Mouse (Mus musculus): Measurements from ENCODE around the gene Wfdc2. TPM values are rescaled to one million over a fixed set of nuclear protein-coding genes. Genes with fewer than 3 reads are reported as not detected.

The Wfdc2 gene
- total and polyA plus RNA-seq, 2 experiments from 2014 or later, result 0.74 to 8.5 TPM

DNA sequence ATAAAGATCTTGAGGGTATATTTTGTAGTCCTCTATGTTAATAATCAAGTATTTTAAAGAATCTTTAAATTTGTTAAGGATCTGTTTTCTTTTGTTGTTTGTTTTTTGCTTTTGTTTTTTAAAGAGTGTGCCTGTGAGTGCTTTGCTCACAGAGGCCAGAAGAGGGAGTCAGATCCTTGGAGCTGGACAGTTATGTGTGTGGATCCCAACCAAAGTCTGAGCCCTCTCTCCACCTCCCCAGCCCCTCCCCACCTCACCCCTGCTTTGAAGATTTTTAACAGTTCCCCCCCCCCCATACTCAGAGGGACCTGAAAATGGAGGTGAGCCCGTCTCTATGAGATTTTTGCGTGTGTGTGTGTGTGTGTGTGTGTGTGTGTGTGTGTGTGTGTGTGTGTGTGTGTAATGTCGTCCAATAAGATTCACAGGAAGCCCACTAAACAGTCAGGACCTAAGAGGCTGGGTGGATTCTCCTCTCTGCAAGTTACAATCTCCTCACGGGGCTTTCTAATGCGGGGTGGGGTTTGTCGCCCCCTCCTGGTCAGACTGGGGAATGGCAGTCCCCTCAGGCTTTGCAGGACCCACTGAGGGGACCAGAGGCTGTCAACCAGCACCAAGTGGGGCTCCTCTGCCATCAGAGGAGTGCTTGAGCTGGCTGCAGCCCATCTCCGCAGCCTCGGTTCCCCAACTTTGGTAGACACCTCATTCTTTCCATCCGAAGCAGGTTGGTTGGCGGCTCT is 44.6 kb upstream of the Wfdc2 start:
- H3K27me3 ChIP-seq (ENCODE audit: control insufficient read depth, insufficient read depth, low read length), result peaks cover 7% of the 10 kb centered on the region; the same call in 1 of the 2 replicates
- peak; percentile 65 for DNase-seq (ENCODE audit: low spot score)
- no peak overlapping the region for H3K27ac ChIP-seq (ENCODE audit: low read depth)
- H3K36me3 ChIP-seq (replicated peaks; ENCODE audit: control insufficient read depth, insufficient read depth, low read length), result no peaks in the 10 kb centered on the region
- no peak overlapping the region for H3K4me2 ChIP-seq (ENCODE audit: low read depth, low read length)
- 0 out of 2 replicates have a peak, but pooled peaks cover 6% of the 10 kb centered on the region for H3K9me3 ChIP-seq (replicated peaks; ENCODE audit: control insufficient read depth, low read length)
- TF ChIP-seq EP300 (IDR thresholded peaks at IDR 0.05; ENCODE audit: low read depth) (no peak), CTCF (IDR thresholded peaks at IDR 0.05; ENCODE audit: low read depth) (peak; percentile 76)
- WGBS, result 19% methylated on average over 8 of the region's 10 CpGs
- no peak overlapping the region for H3K4me3 ChIP-seq (ENCODE audit: low read depth, low read length)
- no peak for ATAC-seq (ENCODE audit: insufficient read depth, low read depth)
- no peak overlapping the region for H3K9ac ChIP-seq (replicated peaks; ENCODE audit: low read depth, low read length)
- no peaks in the 10 kb centered on the region; the same call in 1 of the 2 replicates for H3K4me1 ChIP-seq (ENCODE audit: control insufficient read depth, insufficient read depth)

DNA sequence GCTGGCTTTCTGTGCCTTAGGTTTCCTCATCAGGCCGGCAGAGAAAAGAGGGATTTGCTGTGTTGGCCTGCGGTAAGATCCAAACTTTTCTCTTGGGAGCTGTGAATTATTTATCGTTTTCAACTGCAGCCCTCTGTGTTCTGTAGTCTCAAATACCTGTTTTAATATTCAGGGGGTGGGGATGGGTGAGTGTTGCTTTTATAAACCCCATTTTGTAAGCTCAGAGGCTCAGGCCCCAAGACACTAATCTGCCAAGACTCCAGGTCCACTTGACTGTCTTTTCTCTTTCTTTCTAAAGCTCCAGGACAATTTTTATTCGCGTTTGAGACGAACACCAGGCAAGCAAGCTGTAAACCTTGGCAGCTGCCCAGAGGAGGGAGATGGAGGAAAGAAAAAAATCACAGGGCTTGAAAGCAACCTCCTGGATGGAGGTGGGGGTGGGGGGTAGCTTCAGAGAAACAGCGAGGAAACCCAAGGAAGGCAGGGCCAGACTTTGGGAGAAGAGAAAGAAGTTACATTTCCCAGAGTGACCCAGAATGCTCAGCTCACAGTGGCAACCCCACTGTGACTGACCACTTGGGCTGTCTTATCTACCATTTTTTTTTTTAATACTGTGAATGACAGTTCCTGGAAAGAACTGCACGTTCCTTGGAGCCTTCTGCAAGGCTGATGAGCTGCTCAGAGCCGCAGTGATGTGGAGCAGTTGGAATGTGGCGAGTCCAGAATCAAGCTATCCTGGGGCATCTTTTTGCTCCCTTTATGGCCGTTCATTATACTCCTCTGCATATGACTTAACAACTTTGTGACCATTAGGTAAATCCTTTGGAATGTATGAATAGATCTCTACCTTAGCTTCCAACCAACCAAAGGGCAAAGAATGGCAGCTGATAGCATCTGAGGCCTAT is 43.7 kb upstream of the Wfdc2 start:
- 42% methylated on average over 11 of the region's 11 CpGs for WGBS
- H3K4me1 ChIP-seq (ENCODE audit: control insufficient read depth, insufficient read depth), result no peaks in the 10 kb centered on the region
- H3K27me3 ChIP-seq (ENCODE audit: control insufficient read depth, insufficient read depth, low read length), result peaks cover 7% of the 10 kb centered on the region; the same call in 1 of the 2 replicates
- DNase-seq (ENCODE audit: low spot score), result no peak
- no peaks in the 10 kb centered on the region for H3K36me3 ChIP-seq (replicated peaks; ENCODE audit: control insufficient read depth, insufficient read depth, low read length)
- no peak overlapping the region for H3K4me2 ChIP-seq (ENCODE audit: low read depth, low read length)
- TF ChIP-seq EP300 (IDR thresholded peaks at IDR 0.05; ENCODE audit: low read depth), result no peak
- no peak for TF ChIP-seq CTCF (IDR thresholded peaks at IDR 0.05; ENCODE audit: low read depth)
- H3K9me3 ChIP-seq (replicated peaks; ENCODE audit: control insufficient read depth, low read length), result 0 out of 2 replicates have a peak, but pooled peaks cover 6% of the 10 kb centered on the region
- no peak overlapping the region for H3K9ac ChIP-seq (replicated peaks; ENCODE audit: low read depth, low read length)
- H3K4me3 ChIP-seq (ENCODE audit: low read depth, low read length), result no peak overlapping the region
- ATAC-seq (ENCODE audit: insufficient read depth, low read depth), result no peak
- H3K27ac ChIP-seq (ENCODE audit: low read depth), result no peak overlapping the region

DNA sequence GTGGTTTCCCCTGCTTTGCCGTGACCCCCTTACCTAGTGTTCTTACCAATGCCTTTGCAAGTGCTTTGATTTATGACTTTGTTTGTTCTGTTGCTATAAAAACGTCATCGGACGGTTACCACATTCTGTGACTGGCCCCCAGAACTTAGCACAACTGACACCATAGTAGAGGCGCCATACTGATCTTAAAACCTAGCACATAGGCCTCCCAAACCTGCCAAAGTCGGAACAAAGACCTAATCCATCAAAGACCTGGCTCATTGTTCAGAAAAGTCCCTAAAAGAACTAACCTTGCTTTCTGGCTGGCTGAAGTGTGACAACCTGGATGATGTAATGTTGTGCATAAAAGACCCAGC is 43.1 kb upstream of the Wfdc2 start:
- ATAC-seq (ENCODE audit: insufficient read depth, low read depth), result no peak

DNA sequence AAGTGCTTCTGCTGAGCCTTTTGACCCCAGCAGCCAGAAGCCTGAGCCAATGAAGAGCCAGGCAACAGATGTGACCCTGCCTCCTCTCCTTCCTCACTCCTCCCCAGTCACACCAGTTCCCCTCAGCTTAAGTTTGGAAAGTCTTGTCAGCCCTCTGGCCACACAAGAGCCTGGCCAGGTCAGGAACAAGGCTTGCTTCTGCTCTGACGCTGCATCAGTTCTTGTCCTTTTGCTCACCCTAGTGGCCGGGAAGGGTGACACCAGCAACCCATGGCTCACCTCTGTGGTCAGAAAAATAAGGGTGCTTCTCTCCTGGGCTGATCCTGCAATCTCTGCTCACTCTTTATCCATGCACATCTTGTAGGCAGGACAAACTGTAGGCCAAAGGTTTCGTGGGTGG is 41.4 kb upstream of the Wfdc2 start:
- H3K27ac ChIP-seq (ENCODE audit: low read depth), result no peak overlapping the region
- 0 out of 2 replicates have a peak, but pooled peaks cover 6% of the 10 kb centered on the region for H3K9me3 ChIP-seq (replicated peaks; ENCODE audit: control insufficient read depth, low read length)
- H3K36me3 ChIP-seq (replicated peaks; ENCODE audit: control insufficient read depth, insufficient read depth, low read length), result no peaks in the 10 kb centered on the region
- TF ChIP-seq CTCF (IDR thresholded peaks at IDR 0.05; ENCODE audit: low read depth) (peak; percentile 88), EP300 (IDR thresholded peaks at IDR 0.05; ENCODE audit: low read depth) (no peak)
- H3K9ac ChIP-seq (replicated peaks; ENCODE audit: low read depth, low read length), result no peak overlapping the region
- no peaks in the 10 kb centered on the region for H3K4me1 ChIP-seq (ENCODE audit: control insufficient read depth, insufficient read depth)
- H3K4me3 ChIP-seq (ENCODE audit: low read depth, low read length), result no peak overlapping the region
- WGBS, result 5% methylated on average over 3 of the region's 3 CpGs
- peaks cover 10% of the 10 kb centered on the region; the same call in 1 of the 2 replicates for H3K27me3 ChIP-seq (ENCODE audit: control insufficient read depth, insufficient read depth, low read length)
- DNase-seq (ENCODE audit: low spot score) (peak; percentile 65), ATAC-seq (ENCODE audit: insufficient read depth, low read depth) (peak; percentile 85)
- no peak overlapping the region for H3K4me2 ChIP-seq (ENCODE audit: low read depth, low read length)

More for the DNA sequence above, 43.1 kb upstream of the Wfdc2 start:
- DNase-seq (ENCODE audit: low spot score), result no peak
- H3K4me3 ChIP-seq (ENCODE audit: low read depth, low read length), result no peak overlapping the region
- no peak overlapping the region for H3K9ac ChIP-seq (replicated peaks; ENCODE audit: low read depth, low read length)
- no peak overlapping the region for H3K4me2 ChIP-seq (ENCODE audit: low read depth, low read length)
- WGBS, result 74% methylated on average over 6 of the region's 6 CpGs
- H3K27ac ChIP-seq (ENCODE audit: low read depth), result no peak overlapping the region
- 0 out of 2 replicates have a peak, but pooled peaks cover 6% of the 10 kb centered on the region for H3K9me3 ChIP-seq (replicated peaks; ENCODE audit: control insufficient read depth, low read length)
- H3K27me3 ChIP-seq (ENCODE audit: control insufficient read depth, insufficient read depth, low read length), result peaks cover 10% of the 10 kb centered on the region; the same call in 1 of the 2 replicates
- H3K4me1 ChIP-seq (ENCODE audit: control insufficient read depth, insufficient read depth), result no peaks in the 10 kb centered on the region
- no peaks in the 10 kb centered on the region for H3K36me3 ChIP-seq (replicated peaks; ENCODE audit: control insufficient read depth, insufficient read depth, low read length)
- TF ChIP-seq EP300 (IDR thresholded peaks at IDR 0.05; ENCODE audit: low read depth), result no peak
- no peak for TF ChIP-seq CTCF (IDR thresholded peaks at IDR 0.05; ENCODE audit: low read depth)

DNA sequence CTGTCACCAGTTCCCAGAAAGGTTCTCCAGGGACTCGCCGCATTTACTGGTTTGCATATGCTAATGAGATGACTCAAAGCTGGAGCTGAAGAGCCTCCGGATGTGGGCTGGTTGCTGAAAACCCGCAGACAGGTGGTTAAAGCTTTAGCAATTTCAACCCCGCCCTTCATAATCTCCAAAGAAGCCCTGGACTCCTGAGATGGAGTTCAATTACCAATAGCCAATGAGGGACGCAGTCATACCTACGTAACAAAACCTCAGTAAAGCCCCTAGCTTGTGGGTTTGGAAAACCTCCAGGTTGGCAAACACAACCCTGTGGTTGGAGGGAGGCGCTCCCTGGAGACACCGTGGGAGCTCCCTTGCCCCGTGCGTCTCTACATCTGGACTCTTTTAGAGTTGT is 40.4 kb upstream of the Wfdc2 start:
- Histone ChIP-seq H3K4me3 (ENCODE audit: low read depth, low read length) (no peak overlapping the region), H3K4me1 (ENCODE audit: control insufficient read depth, insufficient read depth) (no peaks in the 10 kb centered on the region), H3K9me3 (replicated peaks; ENCODE audit: control insufficient read depth, low read length) (peaks cover 5% of the 10 kb centered on the region; the same call in 1 of the 2 replicates), H3K4me2 (ENCODE audit: low read depth, low read length) (no peak overlapping the region), H3K36me3 (replicated peaks; ENCODE audit: control insufficient read depth, insufficient read depth, low read length) (no peaks in the 10 kb centered on the region), H3K27me3 (ENCODE audit: control insufficient read depth, insufficient read depth, low read length) (peaks cover 10% of the 10 kb centered on the region; the same call in 1 of the 2 replicates), H3K27ac (ENCODE audit: low read depth) (no peak overlapping the region), H3K9ac (replicated peaks; ENCODE audit: low read depth, low read length) (no peak overlapping the region)
- no peak for TF ChIP-seq EP300 (IDR thresholded peaks at IDR 0.05; ENCODE audit: low read depth)
- TF ChIP-seq CTCF (IDR thresholded peaks at IDR 0.05; ENCODE audit: low read depth), result no peak
- DNase-seq (ENCODE audit: low spot score) (no peak), ATAC-seq (ENCODE audit: insufficient read depth, low read depth) (no peak)
- 12% methylated on average over 11 of the region's 11 CpGs for WGBS

Measured in heart, postnatal 0 days (tissue).